Mouse (Mus musculus): ENCODE results near the gene Adgrg3.
A peak's percentile ranks its signal among the peaks of the same experiment; 100 is the strongest.

Adgrg3 gene

DNA sequence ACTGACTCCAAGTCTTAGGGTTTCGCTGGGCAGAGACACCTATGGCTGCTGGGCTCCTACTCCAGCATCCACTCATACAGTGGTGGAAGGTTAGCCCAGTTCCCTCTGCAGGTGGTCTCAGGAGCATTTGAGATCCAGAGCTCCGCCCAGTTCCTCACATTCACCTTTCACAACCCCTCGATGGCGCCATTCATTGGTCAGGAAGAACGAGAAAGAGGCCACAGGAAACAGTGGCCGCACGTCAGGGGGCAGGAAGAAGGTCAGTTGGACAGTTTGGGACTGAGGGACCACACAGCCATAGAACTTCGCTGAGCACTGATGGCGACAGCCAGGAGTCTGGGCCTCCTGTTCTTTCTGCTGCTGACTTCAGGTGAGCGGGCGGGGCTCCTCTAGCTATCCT, at the start of gene Adgrg3:
Adgrg3 (plus strand) TSS at position 242 of the 400 bp plus-strand sequence.
- no peak for DNase-seq

GRCm38 (mm10) chr8:94973270-94973669, 44.2 kb upstream of the Adgrg3 start:
- no peak for DNase-seq

GRCm38 (mm10) chr8:94973786-94974185, 43.7 kb upstream of the Adgrg3 start:
- DNase-seq: no peak

DNA sequence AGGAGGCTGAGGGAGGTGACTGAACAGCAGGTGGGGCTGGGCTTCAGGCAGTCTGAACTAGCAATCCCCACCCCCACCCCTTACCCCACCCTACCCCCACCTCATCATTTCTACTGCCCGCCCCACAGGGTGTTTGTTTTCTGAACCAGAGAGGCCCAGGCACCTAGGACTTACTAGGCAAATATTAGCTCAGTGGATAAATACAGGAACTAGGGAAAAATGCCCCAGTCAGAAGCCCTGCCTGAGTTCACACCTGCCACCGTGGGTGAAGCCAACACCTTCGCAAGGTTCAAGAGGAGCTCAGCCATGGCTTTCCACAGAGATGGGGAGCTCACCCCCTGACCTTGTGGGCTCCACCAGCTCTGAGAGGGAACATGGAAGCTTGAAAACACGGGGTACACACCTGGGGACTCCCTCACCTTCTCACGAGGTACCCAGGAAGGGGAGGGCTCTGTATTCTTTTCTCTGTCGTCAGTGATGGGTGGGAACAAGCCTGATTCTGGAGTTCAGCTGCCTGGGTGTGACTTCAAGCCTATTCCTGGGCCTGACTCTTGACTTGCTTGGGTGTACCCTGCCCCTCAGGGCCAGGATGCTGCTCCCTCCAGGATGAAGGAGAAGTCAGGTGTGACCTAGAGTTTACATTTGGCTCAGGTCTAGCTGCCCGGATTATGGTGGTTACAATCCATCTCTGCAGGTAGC, 42.9 kb upstream of the Adgrg3 start, which contains the start of gene Adgrg1:
Adgrg1 (plus strand) TSS at position 285 of the 699 bp plus-strand sequence.
- DNase-seq: no peak

DNA sequence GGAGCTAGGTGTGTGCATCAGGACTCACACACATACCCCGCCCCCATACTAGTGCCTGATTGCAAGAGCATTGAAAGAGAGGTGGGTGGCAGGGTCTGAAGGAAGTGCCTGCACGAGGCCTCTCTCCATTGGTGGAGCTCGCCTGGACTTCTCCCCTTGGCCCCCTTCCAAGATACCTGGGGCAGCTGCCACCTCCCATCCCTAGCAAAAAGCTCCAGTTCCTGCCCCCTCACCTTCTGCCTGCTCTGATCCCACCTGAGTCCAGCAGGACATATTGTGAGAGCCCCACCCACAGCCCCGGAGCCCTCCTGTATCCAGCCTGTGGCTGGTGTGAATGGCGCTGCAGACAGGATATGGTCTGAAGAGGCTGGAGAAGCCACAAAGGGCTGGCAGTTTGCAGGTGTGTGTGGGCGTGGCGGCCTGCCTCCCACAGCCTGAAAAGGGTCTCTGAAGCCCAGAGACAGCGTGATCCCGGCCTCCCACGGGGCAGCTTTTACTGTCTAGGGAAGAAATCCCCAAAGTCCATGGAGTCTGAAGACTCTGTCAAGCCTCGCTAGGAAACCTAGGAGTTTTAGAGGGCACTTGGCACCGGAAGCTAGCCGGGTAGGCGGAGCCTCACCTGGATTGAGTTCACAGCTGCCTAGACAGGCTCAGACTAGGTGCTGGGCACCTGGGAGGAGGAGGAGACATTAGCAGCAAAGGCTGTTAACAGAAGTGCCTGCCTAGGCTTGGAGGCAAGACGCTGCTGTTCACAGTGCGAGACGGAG, 40.7 kb upstream of the Adgrg3 start:
- no peak for DNase-seq

DNA sequence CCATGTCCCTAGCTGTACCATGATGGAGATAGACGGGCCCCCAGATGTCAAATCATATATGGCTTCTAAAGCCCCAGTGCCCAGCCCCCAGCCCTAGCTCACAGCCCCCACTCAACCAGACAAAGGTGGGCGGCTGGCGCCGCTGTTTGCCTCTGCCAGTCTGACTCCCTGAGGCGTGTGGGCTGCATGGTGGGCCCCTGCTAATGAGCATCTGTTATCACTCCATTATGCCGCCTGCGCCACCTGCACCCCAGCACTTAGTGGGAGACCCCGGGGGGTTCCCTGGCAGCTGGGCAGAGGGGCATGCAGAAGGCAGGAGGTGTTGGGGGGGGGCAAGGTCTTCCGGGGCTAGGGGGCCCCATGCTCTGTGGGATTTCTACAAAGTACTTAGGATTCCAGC, 39.4 kb upstream of the Adgrg3 start:
- DNase-seq: no peak

GRCm38 (mm10) chr8:94978593-94979319, 38.7 kb upstream of the Adgrg3 start:
- no peak for DNase-seq

- DNase-seq: no peak
Observed at GRCm38 (mm10) chr8:94980176-94980575, 37.3 kb upstream of the Adgrg3 start.

DNA sequence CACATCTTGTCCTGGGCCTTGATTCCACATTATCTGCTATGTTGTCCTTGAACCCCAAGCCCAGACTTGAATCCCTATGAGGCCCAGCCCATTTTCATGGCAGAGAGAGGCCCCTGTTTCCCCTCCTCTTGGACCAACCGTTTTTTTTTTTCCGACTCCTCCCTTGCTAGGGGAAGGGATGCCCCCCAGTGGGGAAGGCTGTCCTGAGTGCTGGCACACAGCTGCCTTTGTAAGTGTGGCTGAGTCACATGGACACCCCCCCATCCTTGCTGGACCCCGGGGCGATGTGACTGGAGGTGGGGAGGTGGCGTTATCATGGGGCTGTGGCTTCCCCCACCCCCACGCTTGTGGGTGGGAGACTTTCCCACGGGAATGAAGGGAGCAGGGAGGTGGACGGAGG, 36.5 kb upstream of the Adgrg3 start:
- no peak for DNase-seq

- DNase-seq: no peak
Observed at GRCm38 (mm10) chr8:94981848-94982247, 35.6 kb upstream of the Adgrg3 start.

DNA sequence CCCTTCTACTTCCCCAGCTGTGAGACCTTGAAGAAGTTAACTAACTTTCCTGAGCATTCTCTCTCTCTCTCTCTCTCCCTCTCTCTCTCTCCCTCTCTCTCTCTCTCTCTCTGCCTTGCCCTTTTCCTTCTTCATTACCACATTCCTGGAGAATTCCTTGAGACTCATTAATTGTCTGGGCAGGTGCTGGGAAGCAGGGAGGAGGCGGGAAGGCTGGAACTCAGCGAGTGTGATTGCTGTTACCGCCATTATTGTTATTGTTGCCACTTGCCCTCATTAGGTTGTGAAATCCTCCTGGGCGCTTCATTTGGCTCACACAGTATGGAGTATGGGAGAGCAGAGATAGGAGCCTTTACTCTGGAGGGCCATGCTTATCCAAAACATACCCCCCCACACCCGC, 34.3 kb upstream of the Adgrg3 start:
- no peak for DNase-seq

GRCm38 (mm10) chr8:94983881-94984516, 33.5 kb upstream of the Adgrg3 start:
- DNase-seq: peak; percentile 66

DNA sequence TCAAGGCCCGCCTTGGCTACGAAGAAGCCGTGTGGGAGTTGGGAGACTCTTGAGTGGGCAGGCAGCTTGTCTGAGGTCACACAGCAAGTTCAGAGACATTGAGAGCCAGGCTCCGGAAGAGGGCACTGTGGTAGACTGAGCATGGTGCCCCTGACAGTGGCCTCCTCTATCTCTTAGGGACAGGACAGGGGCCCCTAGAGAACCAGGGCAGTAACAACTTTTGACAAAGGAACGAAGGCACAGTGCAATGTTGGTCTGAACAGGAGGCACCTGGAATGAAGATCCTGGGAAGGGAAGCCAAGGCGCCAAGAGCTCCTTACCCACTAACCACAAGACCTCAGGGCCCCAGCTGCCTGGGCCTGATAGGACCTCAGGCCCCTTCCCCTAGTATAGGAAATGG, 32.5 kb upstream of the Adgrg3 start:
- no peak for DNase-seq

GRCm38 (mm10) chr8:94986676-94987075, 30.8 kb upstream of the Adgrg3 start:
- DNase-seq: peak; percentile 79

DNA sequence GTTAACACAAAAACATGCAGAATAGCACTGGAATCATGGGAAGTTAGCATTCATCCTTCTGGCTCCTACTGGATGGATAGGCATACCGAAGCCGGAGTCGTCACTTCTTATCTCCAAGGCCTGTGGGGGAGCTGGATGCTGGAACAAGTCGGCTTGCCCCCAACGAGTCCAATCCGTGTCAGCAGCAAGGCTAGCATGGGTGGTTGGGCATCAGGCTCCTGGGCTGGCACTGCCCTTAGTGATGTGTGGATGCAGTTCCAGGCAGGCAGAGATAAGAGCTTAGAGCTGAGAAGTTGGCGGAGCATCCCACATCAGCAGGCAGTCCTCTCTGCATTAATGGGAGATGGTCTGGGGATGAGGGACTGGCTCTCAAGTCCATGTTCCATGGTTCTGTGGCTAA, 29.9 kb upstream of the Adgrg3 start:
- no peak for DNase-seq

- no peak for DNase-seq
Observed at GRCm38 (mm10) chr8:94988619-94989018, 28.9 kb upstream of the Adgrg3 start.

- DNase-seq: no peak
Observed at GRCm38 (mm10) chr8:94989711-94990110, 27.8 kb upstream of the Adgrg3 start.

DNA sequence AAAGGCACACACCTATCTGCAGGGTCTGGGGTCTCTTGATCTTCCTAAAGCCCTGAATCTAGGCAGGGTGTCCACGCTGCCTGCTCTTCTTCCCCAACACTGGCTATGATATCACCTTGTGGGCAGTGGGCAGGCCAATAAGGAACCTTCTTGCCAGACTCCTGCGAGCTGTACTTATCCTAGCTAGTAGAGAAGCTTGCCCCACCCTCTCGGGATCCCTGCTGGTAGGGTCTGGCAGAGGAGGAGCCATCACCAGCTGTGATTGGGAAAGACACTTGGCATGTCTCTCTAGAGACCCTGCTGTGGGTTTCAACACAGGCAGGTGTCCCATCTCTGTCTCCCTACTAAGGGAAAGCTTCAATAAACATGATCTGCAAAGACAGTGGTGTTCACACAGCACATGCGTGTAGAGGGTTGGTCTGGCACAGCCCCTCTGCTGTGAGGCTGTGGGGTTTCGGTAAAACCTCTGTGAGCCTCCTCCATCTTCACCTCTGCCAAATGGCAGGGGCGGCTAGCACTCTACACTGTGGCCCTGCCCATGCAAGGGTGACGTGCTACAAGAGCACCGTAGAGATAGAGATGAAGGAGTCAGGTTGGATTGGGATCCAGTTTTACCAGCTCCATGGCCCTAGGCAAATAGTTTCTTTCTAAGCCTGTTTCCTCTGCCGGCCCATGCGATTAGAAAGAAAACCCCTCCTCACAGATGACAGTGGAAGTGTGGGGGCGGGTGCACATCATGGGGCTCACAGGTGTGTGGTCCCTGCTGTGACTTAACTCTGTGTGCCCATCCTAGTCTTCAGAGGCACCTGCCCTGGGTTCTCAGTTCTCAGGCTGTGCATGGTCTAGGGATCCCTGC, 26.7 kb upstream of the Adgrg3 start:
- no peak for DNase-seq

DNA sequence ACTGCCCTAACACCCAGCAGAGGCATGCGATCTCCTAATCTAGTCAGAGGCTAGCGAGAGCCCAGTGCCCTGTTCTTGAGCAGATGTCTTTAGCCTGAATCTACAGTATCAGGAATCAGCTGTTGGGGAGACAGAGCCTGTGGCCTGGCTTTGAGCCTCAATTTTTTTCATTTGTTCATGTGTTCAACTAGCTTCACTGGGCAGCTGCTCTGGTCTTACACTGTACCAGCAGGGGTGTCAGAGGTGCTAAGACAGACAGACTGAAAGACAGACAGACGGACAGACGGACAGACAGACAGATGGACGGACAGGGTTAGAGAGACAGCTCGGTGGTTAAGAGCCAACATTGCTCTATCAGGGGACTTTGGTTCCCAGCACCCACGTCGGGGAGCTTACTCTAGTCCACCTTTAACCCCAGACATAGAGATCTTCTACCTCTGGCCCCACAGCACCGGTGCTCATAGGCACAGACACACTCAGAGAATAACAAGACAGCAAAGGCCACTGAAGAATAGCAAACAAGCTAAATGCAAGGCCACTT, 26.0 kb upstream of the Adgrg3 start:
- no peak for DNase-seq

GRCm38 (mm10) chr8:94992010-94992409, 25.5 kb upstream of the Adgrg3 start:
- no peak for DNase-seq

DNA sequence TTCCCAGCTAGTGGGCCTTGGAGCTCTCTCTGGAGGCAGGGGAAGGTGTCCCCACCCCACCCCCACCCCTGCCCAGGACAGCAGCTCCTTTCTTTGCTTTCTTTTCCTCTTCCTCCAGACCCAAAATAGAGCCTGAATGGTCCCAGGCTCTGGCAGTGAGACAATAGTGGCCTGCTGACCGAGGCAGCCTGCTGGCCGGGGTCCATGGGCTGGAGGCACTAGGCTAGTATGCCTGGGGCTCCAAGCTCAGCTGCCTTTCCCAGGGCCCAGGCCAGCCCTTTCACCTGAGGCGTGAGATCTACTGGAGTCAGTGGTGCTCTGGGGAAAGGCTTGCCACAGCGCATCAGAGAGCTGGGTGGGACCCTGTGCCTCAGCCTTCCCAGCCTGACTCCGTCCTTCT, 25.0 kb upstream of the Adgrg3 start:
- peak; percentile 84 for DNase-seq

Measured in layer of hippocampus, adult 9-11 months (tissue).